Mouse (Mus musculus) kidney, adult 18-20 months (tissue): ENCODE results near the gene Notch2.

ENCODE experiments used
- DNase-seq: peaks from one replicate; pipeline ENCODE4 v3.0.0; 2021

Gene Notch2

GRCm38 (mm10) chr3:97998349-97998748, 15.0 kb upstream of the Notch2 start:
- no peak for DNase-seq

- no peak for DNase-seq
These were observed 9.8 kb upstream of the Notch2 start for GRCm38 (mm10) chr3:98003558-98003957.

- no peak for DNase-seq
These were observed 9.1 kb upstream of the Notch2 start for GRCm38 (mm10) chr3:98004231-98004630.

GRCm38 (mm10) chr3:98005306-98005705, 8.0 kb upstream of the Notch2 start:
- no peak for DNase-seq

GRCm38 (mm10) chr3:98006046-98006691, 7.2 kb upstream of the Notch2 start:
- no peak for DNase-seq

- DNase-seq, result no peak
These were observed 6.4 kb upstream of the Notch2 start for GRCm38 (mm10) chr3:98006973-98007372.

GRCm38 (mm10) chr3:98008143-98008542, 5.2 kb upstream of the Notch2 start:
- no peak for DNase-seq

GRCm38 (mm10) chr3:98009190-98009840, 4.0 kb upstream of the Notch2 start:
- DNase-seq, result no peak

- DNase-seq, result no peak
These were observed 284 bp upstream of the Notch2 start for GRCm38 (mm10) chr3:98013086-98013400.

GRCm38 (mm10) chr3:98015205-98016171, 2.2 kb downstream of the Notch2 start:
- DNase-seq, result no peak

GRCm38 (mm10) chr3:98016901-98017591, 3.7 kb downstream of the Notch2 start:
- DNase-seq, result peak; percentile 53

- DNase-seq, result no peak
These were observed 4.9 kb downstream of the Notch2 start for GRCm38 (mm10) chr3:98018187-98018586.

- DNase-seq, result no peak
These were observed 7.3 kb downstream of the Notch2 start for GRCm38 (mm10) chr3:98020431-98021229.

- peak; percentile 68 for DNase-seq
These were observed 11.0 kb downstream of the Notch2 start for GRCm38 (mm10) chr3:98024288-98024848.

GRCm38 (mm10) chr3:98025521-98025920, 12.2 kb downstream of the Notch2 start:
- no peak for DNase-seq

- DNase-seq, result peak; percentile 49
These were observed 12.9 kb downstream of the Notch2 start for GRCm38 (mm10) chr3:98025921-98026880.

GRCm38 (mm10) chr3:98027371-98027774, 14.0 kb downstream of the Notch2 start:
- no peak for DNase-seq

GRCm38 (mm10) chr3:98028072-98028471, 14.7 kb downstream of the Notch2 start:
- no peak for DNase-seq

- no peak for DNase-seq
These were observed 15.6 kb downstream of the Notch2 start for GRCm38 (mm10) chr3:98028936-98029335.

- no peak for DNase-seq
These were observed 17.8 kb downstream of the Notch2 start for GRCm38 (mm10) chr3:98031104-98031503.

GRCm38 (mm10) chr3:98032191-98032590, 18.9 kb downstream of the Notch2 start:
- no peak for DNase-seq
